Mouse (Mus musculus) lung, embryonic 16.5 days (tissue): ENCODE measurements around the gene Foxa3. TPM values are rescaled to one million over a fixed set of nuclear protein-coding genes. Genes with fewer than 3 reads are reported as not detected.

Experiments
- ATAC-seq: fragments of 200-750 bp; cut with Nextera tagmentation; 2 replicates; pipeline ENCODE4 v1.8.0; 2017; ENCODE audit warnings: low read depth, mild to moderate bottlenecking, moderate library complexity
- H3K27ac ChIP-seq: fragments of 300-500 bp; sonication (generic); 2 replicates; pipeline ENCODE4 v1.5.1; 2014; ENCODE audit warnings: mild to moderate bottlenecking, control low read depth, low read length
- H3K27me3 ChIP-seq: fragments of 300-500 bp; sonication (generic); 2 replicates; pipeline ENCODE4 v1.6.1; 2014; ENCODE audit warnings: low read depth, low read length, mixed read lengths; ENCODE audit not compliant: control insufficient read depth, insufficient read depth
- H3K36me3 ChIP-seq: fragments of 300-500 bp; sonication (generic); 2 replicates; pipeline ENCODE4 v1.6.1; 2014; ENCODE audit warnings: low read length; ENCODE audit not compliant: control insufficient read depth, insufficient read depth
- H3K4me1 ChIP-seq: fragments of 300-500 bp; sonication (generic); replicated peaks from 2 replicates; pipeline ENCODE4 v1.6.1; 2014; ENCODE audit warnings: low read length, mixed read lengths; ENCODE audit not compliant: control insufficient read depth, insufficient read depth
- H3K4me2 ChIP-seq: fragments of 300-500 bp; sonication (generic); 2 replicates; pipeline ENCODE4 v1.6.1; 2014; ENCODE audit warnings: low read depth, low read length, control low read depth
- H3K4me3 ChIP-seq: fragments of 300-500 bp; sonication (generic); 2 replicates; pipeline ENCODE4 v1.5.1; 2014; ENCODE audit warnings: mild to moderate bottlenecking, low read length, control low read depth
- H3K9ac ChIP-seq: fragments of 300-500 bp; sonication (generic); 2 replicates; pipeline ENCODE4 v1.6.1; 2014; ENCODE audit warnings: low read length, control low read depth
- H3K9me3 ChIP-seq: fragments of 300-500 bp; sonication (generic); 2 replicates; pipeline ENCODE4 v1.6.1; 2016; ENCODE audit warnings: low read length; ENCODE audit not compliant: control insufficient read depth
- WGBS: fragments of 180-500 bp; shearing (Covaris S2); extraction: QIAGEN DNeasy Blood & Tissue Kit; methylation state at CpG from one replicate; pipeline ENCODE4 v1.1.7; 2014; 5-methylcytosine and 5-hydroxymethylcytosine counted together
- polyA plus RNA-seq: library from polyadenylated mRNA; unstranded; fragments of >200 nt; fragmentation: Nextera tagmentation; extraction: Ambion mirVana; gene quantifications from 2 replicates; pipeline ENCODE4 v1.2.1, GENCODE M21; 2015

Foxa3 gene
- polyA plus RNA-seq, 1 experiment from 2014 or later, result 2.3 TPM

DNA sequence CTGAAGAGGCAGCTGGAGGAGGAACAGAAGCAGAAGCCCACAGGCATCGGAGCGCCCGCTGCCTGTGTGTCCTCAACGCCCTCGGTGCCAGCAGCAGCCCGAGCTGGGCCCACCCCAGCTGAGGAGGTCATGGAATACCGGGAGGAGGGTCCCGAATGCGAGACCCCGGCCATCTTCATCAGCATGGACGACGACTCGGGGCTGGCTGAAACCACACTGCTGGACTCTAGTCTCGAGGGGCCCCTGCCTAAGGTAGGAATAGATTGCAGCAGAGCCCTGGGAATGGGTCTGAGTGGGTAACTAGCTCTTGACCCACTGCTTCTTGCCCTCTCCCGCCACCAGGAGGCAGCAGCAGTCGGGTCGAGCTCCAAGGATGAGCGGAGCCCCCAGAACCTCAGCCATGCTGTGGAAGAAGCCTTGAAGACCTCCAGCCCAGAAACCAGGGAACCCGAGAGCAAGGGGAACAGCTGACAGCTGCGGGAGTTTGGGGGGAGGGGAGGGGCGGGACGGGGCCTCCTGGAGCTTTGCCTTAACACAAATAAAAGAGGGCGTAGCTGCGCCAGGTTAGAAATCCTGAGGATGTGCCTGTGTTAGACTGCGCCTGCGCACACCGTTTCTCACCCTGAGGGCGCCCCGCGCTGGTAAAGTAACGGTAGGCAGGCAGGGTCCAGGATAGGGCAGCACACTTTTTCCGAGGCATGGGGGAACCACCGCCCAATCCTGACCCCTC is 30.9 kb upstream of the Foxa3 start, which contains the start of gene Rsph6a:
Rsph6a (plus strand) TSS at position 644 of the 730 bp plus-strand sequence.
- H3K9ac ChIP-seq, result no peak within 1 kb of the TSS
- ATAC-seq, result peak; percentile 40
- H3K4me1 ChIP-seq, result no peaks in the 10 kb centered on the region
- no peaks in the 10 kb centered on the region for H3K27me3 ChIP-seq
- no peak within 1 kb of the TSS for H3K4me2 ChIP-seq
- 34% methylated on average over 33 of the region's 33 CpGs for WGBS
- H3K36me3 ChIP-seq, result peaks cover 20% of the 10 kb centered on the region
- no peaks in the 10 kb centered on the region for H3K9me3 ChIP-seq
- no peak within 1 kb of the TSS for H3K27ac ChIP-seq
- H3K4me3 ChIP-seq, result no peak within 1 kb of the TSS

DNA sequence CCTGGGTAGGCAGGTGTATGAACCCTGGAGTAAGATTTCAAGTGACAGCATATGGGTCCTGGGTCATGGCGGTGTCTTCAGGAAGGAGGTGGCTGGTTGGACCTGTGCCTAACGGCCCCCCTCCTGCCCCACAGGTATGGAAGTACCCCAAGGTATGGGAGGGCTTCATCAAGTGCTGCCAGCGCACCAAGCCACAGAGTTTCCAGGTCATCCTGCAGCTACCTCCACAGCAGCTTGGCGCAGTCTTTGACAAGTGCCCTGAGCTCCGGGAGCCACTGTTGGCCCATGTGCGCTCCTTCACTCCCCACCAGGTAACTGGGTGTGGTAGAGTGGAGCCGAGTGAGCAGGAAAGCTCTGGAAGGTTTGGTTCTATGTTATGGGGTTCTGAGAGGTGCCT is 29.8 kb upstream of the Foxa3 start:
- H3K9ac ChIP-seq, result no peak overlapping the region
- no peak overlapping the region for H3K27ac ChIP-seq
- H3K4me3 ChIP-seq, result no peak overlapping the region
- no peaks in the 10 kb centered on the region for H3K9me3 ChIP-seq
- H3K4me2 ChIP-seq, result no peak overlapping the region
- no peaks in the 10 kb centered on the region for H3K27me3 ChIP-seq
- no peak for ATAC-seq
- H3K4me1 ChIP-seq, result no peaks in the 10 kb centered on the region
- peaks cover 27% of the 10 kb centered on the region for H3K36me3 ChIP-seq
- 80% methylated on average over 7 of the region's 7 CpGs for WGBS

DNA sequence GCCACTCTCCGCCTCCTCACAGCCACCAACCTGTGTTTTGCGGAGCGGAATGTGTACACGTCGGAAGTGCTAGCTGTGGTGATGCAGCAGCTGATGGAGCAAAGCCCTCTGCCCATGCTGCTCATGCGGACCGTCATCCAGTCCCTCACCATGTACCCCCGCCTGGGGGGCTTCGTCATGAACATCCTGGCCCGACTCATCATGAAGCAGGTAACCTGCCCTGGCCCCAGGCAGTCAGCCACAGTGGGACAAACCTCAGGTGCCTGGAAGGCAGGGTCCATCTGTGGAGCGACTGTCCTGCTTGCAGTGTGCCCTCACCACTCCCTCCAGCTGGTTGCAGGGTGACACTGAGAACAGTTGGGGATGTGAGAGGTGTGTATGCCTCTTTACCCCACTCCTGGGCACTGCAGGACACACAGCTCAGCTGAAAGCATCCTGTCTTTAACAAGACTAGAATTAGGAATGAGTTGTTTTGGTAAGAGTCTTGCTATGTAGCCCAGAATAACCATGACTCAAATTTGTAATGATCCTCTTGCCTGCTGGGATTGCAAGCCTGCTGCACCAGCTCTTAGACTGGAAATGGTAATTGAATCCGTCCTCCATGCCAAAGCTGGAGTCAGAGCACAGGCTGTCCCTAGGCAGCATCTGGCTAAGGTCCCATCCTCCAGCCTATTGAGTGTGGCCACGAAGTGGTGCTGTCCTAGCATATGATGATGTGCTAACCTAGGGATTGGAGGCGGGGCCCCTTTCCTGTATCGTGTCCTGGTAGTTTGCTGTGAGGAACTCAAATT is 29.2 kb upstream of the Foxa3 start:
- Histone ChIP-seq H3K27ac (no peak overlapping the region), H3K36me3 (peaks cover 31% of the 10 kb centered on the region), H3K4me1 (no peaks in the 10 kb centered on the region), H3K9ac (no peak overlapping the region), H3K27me3 (no peaks in the 10 kb centered on the region), H3K4me3 (no peak overlapping the region), H3K4me2 (no peak overlapping the region), H3K9me3 (no peaks in the 10 kb centered on the region)
- no peak for ATAC-seq
- 82% methylated on average over 15 of the region's 15 CpGs for WGBS

DNA sequence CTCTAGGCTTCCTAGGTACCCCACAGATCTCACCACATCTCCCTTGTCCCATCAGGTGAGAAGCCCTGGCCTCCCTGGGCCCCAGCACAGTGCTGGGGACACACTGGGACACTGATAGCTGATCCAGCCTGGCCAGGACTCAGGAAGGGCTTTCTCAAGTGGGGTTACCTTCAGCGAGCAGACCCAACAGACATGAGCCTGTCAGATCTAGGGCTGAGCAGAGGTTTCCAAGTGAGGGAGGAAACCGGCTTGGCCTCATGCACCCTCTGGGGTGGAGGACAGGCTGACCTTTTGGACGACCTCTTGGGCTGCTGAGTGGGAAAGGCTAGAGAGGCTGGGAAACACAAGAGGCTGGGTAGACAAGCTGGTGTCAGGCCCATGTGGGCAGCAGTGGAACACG is 27.8 kb upstream of the Foxa3 start:
- whole genome bisulfite sequencing, result 59% methylated on average over 4 of the region's 4 CpGs
- Histone ChIP-seq H3K9me3 (no peaks in the 10 kb centered on the region), H3K4me2 (no peak overlapping the region), H3K27me3 (no peaks in the 10 kb centered on the region), H3K4me1 (no peaks in the 10 kb centered on the region), H3K4me3 (no peak overlapping the region), H3K36me3 (peaks cover 36% of the 10 kb centered on the region), H3K27ac (no peak overlapping the region), H3K9ac (no peak overlapping the region)
- ATAC-seq, result no peak

DNA sequence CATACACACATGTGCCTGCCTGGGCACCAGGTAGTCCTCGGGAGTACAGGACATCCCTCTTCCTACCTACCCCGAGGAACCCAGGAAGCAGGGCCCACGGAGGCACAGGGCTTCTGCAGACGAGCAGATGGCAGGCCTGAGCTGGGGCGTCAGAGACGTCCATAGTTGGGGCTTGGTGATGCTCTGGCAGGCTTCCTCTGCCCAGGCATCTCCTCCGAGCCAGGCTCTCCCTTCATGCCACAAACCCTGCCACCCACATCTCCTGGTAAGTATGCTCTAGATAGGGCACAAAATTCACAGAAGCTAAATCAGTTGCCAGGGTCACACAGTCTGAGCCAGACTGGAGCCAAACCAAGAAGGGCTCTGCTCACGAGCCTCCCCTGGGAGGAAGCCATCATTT is 26.8 kb upstream of the Foxa3 start:
- Histone ChIP-seq H3K27me3 (no peaks in the 10 kb centered on the region), H3K4me2 (no peak overlapping the region), H3K36me3 (peaks cover 45% of the 10 kb centered on the region), H3K4me3 (no peak overlapping the region), H3K4me1 (no peaks in the 10 kb centered on the region), H3K9me3 (no peaks in the 10 kb centered on the region), H3K27ac (no peak overlapping the region), H3K9ac (no peak overlapping the region)
- ATAC-seq, result no peak
- WGBS, result 84% methylated on average over 8 of the region's 8 CpGs

DNA sequence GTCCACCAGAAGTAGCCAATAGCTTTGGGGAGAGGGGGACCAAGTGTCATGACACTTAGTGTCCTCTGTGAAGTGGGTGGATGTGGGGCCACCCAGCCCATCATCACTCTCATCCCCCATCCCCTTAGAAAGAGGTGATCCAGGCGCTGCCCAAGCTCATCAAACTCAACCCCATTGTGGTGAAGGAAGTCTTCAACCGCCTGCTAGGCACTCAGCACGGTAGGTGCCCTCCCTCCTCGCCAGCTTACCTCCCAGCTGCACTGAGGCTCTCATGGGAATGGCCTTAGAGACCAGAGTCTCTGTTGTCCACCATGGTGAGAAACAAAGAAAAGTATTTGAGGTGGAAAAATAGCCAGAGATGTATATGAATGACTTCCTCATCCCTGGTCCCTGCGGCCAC is 25.9 kb upstream of the Foxa3 start:
- Histone ChIP-seq H3K4me1 (no peaks in the 10 kb centered on the region), H3K27me3 (no peaks in the 10 kb centered on the region), H3K27ac (no peak overlapping the region), H3K9me3 (no peaks in the 10 kb centered on the region), H3K36me3 (peaks cover 50% of the 10 kb centered on the region), H3K4me3 (no peak overlapping the region), H3K4me2 (no peak overlapping the region), H3K9ac (no peak overlapping the region)
- WGBS, result 86% methylated on average over 5 of the region's 5 CpGs
- no peak for ATAC-seq

DNA sequence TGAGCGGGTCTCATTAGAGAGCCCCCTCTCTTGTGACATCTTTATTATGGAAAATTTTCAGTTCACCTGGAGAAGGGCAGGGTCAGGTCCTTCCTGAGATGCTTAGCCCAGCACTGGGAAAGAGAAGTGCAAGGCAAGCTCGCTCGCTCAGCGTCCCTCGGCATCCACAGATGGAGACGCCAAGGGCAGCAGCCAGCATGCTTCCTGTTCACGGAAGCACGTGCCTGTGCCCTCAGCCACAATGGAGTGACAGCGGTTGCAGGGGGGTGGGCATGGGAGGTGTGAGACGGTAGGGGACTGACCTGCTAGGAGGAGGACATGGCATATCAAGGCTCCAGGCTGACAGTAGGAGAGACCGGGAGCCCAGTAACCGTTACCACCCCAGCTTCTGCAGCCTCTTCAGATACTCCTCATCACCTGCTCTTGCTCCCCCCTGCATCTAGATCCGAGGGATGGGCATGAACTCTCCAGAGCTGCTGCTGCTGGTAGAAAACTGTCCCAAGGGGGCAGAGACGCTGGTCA is 24.7 kb upstream of the Foxa3 start:
- Histone ChIP-seq H3K27ac (no peak overlapping the region), H3K4me1 (no peaks in the 10 kb centered on the region), H3K36me3 (peaks cover 54% of the 10 kb centered on the region), H3K9me3 (no peaks in the 10 kb centered on the region), H3K9ac (no peak overlapping the region), H3K4me2 (no peak overlapping the region), H3K27me3 (no peaks in the 10 kb centered on the region), H3K4me3 (no peak overlapping the region)
- 86% methylated on average over 14 of the region's 14 CpGs for WGBS
- no peak for ATAC-seq

DNA sequence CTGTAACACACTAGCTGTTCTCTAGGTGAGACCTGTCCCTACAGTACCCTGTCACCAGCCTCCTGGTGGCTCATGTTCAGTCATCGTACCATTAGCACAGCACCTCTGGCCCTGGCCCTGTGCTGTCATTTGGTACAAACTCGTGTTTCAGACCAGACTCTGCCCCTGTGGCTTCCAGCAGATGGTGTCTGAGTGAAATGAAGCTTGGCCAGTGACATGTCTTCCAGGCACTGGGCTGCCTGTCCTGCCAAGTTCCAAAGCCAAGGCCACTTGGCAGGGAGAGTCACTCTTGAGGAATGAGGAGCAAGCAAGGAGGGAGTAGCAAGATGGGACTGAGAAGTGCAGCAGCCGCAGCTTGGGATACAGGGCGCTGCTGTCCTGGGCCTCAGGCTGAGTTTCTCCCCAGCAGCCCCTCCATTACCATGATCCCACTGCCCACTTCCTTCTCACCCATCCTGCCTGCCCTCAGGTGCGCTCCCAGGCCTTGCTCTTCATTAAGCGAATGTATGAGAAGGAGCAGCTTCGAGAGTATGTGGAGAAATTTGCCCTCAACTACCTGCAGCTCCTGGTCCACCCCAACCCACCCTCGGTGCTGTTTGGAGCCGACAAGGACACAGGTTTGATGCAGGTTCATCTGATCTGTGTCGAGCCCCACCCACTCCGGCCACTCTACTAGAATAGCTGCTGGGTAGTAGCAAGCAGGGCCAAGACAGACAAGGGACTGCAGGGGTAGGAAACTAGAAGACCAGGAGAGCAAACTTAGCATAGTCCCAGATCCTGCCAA is 23.1 kb upstream of the Foxa3 start:
- Histone ChIP-seq H3K4me2 (no peak overlapping the region), H3K27me3 (no peaks in the 10 kb centered on the region), H3K9me3 (no peaks in the 10 kb centered on the region), H3K27ac (no peak overlapping the region), H3K4me3 (no peak overlapping the region), H3K9ac (no peak overlapping the region), H3K4me1 (no peaks in the 10 kb centered on the region), H3K36me3 (peaks cover 64% of the 10 kb centered on the region)
- 86% methylated on average over 11 of the region's 11 CpGs for WGBS
- no peak for ATAC-seq

DNA sequence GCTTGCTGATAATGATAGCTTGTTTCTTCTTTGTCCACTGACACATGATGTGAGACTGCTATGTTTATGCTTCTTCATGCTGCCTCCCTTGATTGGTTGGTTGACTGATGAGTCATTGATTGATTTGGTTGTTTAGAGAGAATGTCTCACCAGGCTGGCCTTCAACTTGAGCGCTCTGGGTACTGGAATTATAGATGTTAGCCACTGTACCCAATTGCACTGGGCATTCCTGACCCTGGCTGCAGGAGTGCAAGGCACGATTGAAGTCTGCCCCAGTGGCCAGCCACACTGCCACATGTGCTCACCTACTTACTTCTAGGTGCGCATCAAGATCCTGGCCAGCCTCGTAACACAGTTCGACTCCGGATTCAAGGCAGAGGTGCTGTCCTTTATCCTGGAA is 21.3 kb upstream of the Foxa3 start:
- H3K9ac ChIP-seq, result no peak overlapping the region
- no peak overlapping the region for H3K4me3 ChIP-seq
- H3K27me3 ChIP-seq, result no peaks in the 10 kb centered on the region
- ATAC-seq, result no peak
- 92% methylated on average over 6 of the region's 6 CpGs for WGBS
- H3K4me1 ChIP-seq, result no peaks in the 10 kb centered on the region
- no peak overlapping the region for H3K27ac ChIP-seq
- peaks cover 72% of the 10 kb centered on the region for H3K36me3 ChIP-seq
- H3K4me2 ChIP-seq, result no peak overlapping the region
- H3K9me3 ChIP-seq, result no peaks in the 10 kb centered on the region
